Mouse (Mus musculus) bone marrow, adult 2 months (tissue): ENCODE results near the gene Msantd3.

Experiments used
- CTCF ChIP-seq: fragments of 200-500 bp; IDR thresholded peaks from 2 replicates; pipeline ENCODE4 v1.5.1; 2011; ENCODE audit warnings: low read length, control low read depth; ENCODE audit not compliant: control insufficient read depth, insufficient read depth
- POLR2A ChIP-seq: fragments of 200-500 bp; IDR thresholded peaks from 2 replicates; pipeline ENCODE4 v1.6.1; 2011; ENCODE audit warnings: low read depth, mild to moderate bottlenecking, control low read depth, low read length, borderline replicate concordance; ENCODE audit not compliant: control insufficient read depth

DNA sequence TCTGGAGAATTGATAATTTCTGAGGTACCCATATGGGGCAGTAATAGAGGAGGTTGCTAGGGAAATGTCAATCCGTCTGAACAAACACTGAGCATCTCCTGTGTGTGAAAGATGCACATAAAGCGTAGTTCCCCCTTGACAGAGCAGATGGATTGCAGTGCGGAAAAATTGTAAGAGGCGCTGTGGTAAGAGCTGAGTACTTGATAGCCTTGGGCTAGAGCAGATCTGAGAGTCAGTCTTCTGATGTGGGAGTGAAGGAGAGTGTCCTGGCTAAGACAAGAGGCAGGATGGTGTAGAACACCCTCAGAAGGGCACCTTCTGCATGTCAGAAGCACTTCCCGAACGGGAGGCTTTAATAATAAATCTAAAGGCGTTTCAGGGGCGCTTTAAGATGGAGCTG lies 4.4 kb downstream of the Msantd3 start:
- no peak for TF ChIP-seq CTCF
- TF ChIP-seq POLR2A = no peak
